In the genomic region with DNA sequence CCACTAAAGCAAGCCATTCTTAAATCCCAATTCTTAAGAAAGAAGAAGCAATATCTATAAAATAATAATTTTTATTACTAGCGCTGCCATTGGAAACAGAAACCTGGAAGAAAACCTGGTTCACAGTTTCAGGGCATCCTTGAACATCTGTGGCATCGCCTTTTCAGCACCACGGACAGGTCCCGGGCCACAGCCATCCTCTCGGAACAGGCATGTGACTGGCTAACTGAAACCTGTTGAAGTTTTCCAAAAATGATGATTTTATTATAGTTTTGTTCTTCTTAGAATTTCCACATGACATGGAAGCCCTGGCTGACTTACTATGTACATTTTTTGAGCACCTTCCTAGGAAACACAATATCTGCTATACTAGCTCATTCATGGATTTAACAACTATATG, we compare ENCODE assay signal across 12 mouse cellular contexts. TPM values are rescaled to one million over a fixed set of nuclear protein-coding genes. Genes with fewer than 3 reads are reported as not detected.
DNase-seq lines count a peak whose midpoint lies in the region; ATAC-seq lines count a peak whose summit lies in the region.
"Had no signal": no experiment of that assay in that cellular context is flagged by ENCODE, and none has a peak within 500 bp of the region (broad histone marks: within the 10 kb centered on the region; RNA-seq: fewer than 3 reads in every experiment).

No protein-coding gene starts in this region.

- peak; percentile 32 to 49 for DNase-seq in adrenal gland, adult 18-20 months (ENCODE audit: low spot score in 2 of 2)
- DNase-seq in adrenal gland, adult 8-10 months, result no peak
- DNase-seq in midbrain, embryonic 11.5 days (ENCODE audit: low spot score, missing footprints), result peak; percentile 91
- peak; percentile 73 for DNase-seq in embryo, embryonic 11 days
- peak; percentile 68 for DNase-seq in mesoderm, embryonic 11.5 days (ENCODE audit: low read depth, low spot score)
- DNase-seq in right cerebral cortex, postnatal 36 days (ENCODE audit: low spot score in 2 of 2), result no peak
- DNase-seq in urinary bladder, postnatal 36 days (ENCODE audit: low spot score in 2 of 2), result no peak
- DNase-seq: heart, adult 2 months; left cerebral cortex, postnatal 4 days; thymus, postnatal 36 days had no signal

- H3K4me3 ChIP-seq in midbrain, embryonic 11.5 days (ENCODE audit: low read depth, low read length), result no peak overlapping the region
- no peak overlapping the region for H3K4me3 ChIP-seq in midbrain, embryonic 15.5 days
- H3K4me3 ChIP-seq: heart, adult 2 months; neural tube, embryonic 12.5 days had no signal

- H3K9ac ChIP-seq in midbrain, embryonic 11.5 days (ENCODE audit: low read length), result no peak overlapping the region
- H3K9ac ChIP-seq in midbrain, embryonic 15.5 days, result no peak overlapping the region
- H3K9ac ChIP-seq: neural tube, embryonic 12.5 days had no signal

- WGBS in midbrain, embryonic 11.5 days, result 21% methylated on average over 5 of the region's 5 CpGs
- WGBS in midbrain, embryonic 15.5 days, result 21% methylated on average over 5 of the region's 5 CpGs

- H3K4me1 ChIP-seq in midbrain, embryonic 11.5 days (ENCODE audit: control insufficient read depth, insufficient read depth, low read length), result no peaks in the 10 kb centered on the region
- no peaks in the 10 kb centered on the region for H3K4me1 ChIP-seq in midbrain, embryonic 15.5 days
- H3K4me1 ChIP-seq: neural tube, embryonic 12.5 days had no signal

- no peak overlapping the region for H3K27ac ChIP-seq in midbrain, embryonic 11.5 days (ENCODE audit: low read depth, low read length)
- H3K27ac ChIP-seq in midbrain, embryonic 15.5 days, result no peak overlapping the region
- H3K27ac ChIP-seq: heart, adult 2 months; neural tube, embryonic 12.5 days had no signal

- no peaks in the 10 kb centered on the region for H3K36me3 ChIP-seq in midbrain, embryonic 11.5 days (ENCODE audit: control insufficient read depth, insufficient read depth, low read length)
- no peaks in the 10 kb centered on the region for H3K36me3 ChIP-seq in midbrain, embryonic 15.5 days (replicated peaks)
- H3K36me3 ChIP-seq: neural tube, embryonic 12.5 days had no signal

- no peaks in the 10 kb centered on the region; the same call in 1 of the 2 replicates for H3K9me3 ChIP-seq in midbrain, embryonic 11.5 days (ENCODE audit: control insufficient read depth, low read length)
- H3K9me3 ChIP-seq in midbrain, embryonic 15.5 days, result no peaks in the 10 kb centered on the region
- H3K9me3 ChIP-seq: neural tube, embryonic 12.5 days had no signal

- no peak overlapping the region for H3K4me2 ChIP-seq in midbrain, embryonic 11.5 days
- H3K4me2 ChIP-seq in midbrain, embryonic 15.5 days, result no peak overlapping the region
- H3K4me2 ChIP-seq: neural tube, embryonic 12.5 days had no signal

- no peaks in the 10 kb centered on the region for H3K27me3 ChIP-seq in midbrain, embryonic 11.5 days (ENCODE audit: control insufficient read depth, insufficient read depth, low read length)
- H3K27me3 ChIP-seq in midbrain, embryonic 15.5 days (replicated peaks), result no peaks in the 10 kb centered on the region
- H3K27me3 ChIP-seq: neural tube, embryonic 12.5 days had no signal

- ATAC-seq in midbrain, embryonic 11.5 days (ENCODE audit: low FRiP score), result no peak
- no peak for ATAC-seq in midbrain, embryonic 15.5 days (replicated peaks)

RNA-seq across cellular contexts. Expression of gene Otulin, which starts 24.5 kb away (rescaled TPM):
- total RNA-seq in adrenal gland, adult 18-20 months (2021), result 10 to 100 TPM; 29.7 to 36.2 TPM
- total RNA-seq in adrenal gland, adult 8-10 months (2022), result 10 to 100 TPM; 37.2 to 42.8 (median 40.0) TPM
- polyA plus RNA-seq in midbrain, embryonic 11.5 days (2014; fragmentation: Nextera tagmentation; extraction: Ambion mirVana), result 33.3 and 34.0 TPM in 2 replicates
- polyA plus RNA-seq in midbrain, embryonic 15.5 days (2015; fragmentation: Nextera tagmentation; extraction: Ambion mirVana), result 22.3 and 24.2 TPM in 2 replicates

RNA-seq across cellular contexts. Expression of gene Otulinl, which starts 26.4 kb away (rescaled TPM):
- 1 to 10 TPM; 5.6 to 7.7 TPM for total RNA-seq in adrenal gland, adult 18-20 months (2021)
- total RNA-seq in adrenal gland, adult 8-10 months (2022), result 10 to 100 TPM in 1 of 4 experiments, 1 to 10 TPM in 3; 4.5 to 14.4 (median 7.6) TPM
- 6.1 and 7.5 TPM in 2 replicates for polyA plus RNA-seq in midbrain, embryonic 11.5 days (2014; fragmentation: Nextera tagmentation; extraction: Ambion mirVana)
- 9.7 and 13.3 TPM in 2 replicates for polyA plus RNA-seq in midbrain, embryonic 15.5 days (2015; fragmentation: Nextera tagmentation; extraction: Ambion mirVana)

Comparison
In these comparisons a context has a peak if more than half of its experiments do, and no peak if none do; other contexts are left out.
1. DNase-seq: peak in adrenal gland, adult 18-20 months (2 of 2), midbrain, embryonic 11.5 days (single experiment), embryo, embryonic 11 days (single experiment) and mesoderm, embryonic 11.5 days (single experiment); none in adrenal gland, adult 8-10 months (single experiment), right cerebral cortex, postnatal 36 days (0 of 2) and urinary bladder, postnatal 36 days (0 of 2).